Mouse (Mus musculus): Measurements from ENCODE around the gene Fhod1. TPM values are rescaled to one million over a fixed set of nuclear protein-coding genes. Genes with fewer than 3 reads are reported as not detected.

Fhod1 gene
- polyA plus RNA-seq, 1 experiment = 18.0 TPM

- H3K4me1 ChIP-seq (ENCODE audit: control insufficient read depth, insufficient read depth, low read length) = peaks cover 11% of the 10 kb centered on the region
- no peak overlapping the region for H3K4me3 ChIP-seq (ENCODE audit: insufficient read depth, low read length)
- H3K27ac ChIP-seq (ENCODE audit: insufficient read depth, low read depth, low read length) = no peak overlapping the region
- TF ChIP-seq POLR2A (IDR thresholded peaks at IDR 0.05; ENCODE audit: borderline replicate concordance, low read depth, low read length) = no peak
- TF ChIP-seq CTCF (IDR thresholded peaks at IDR 0.05; ENCODE audit: low read depth, low read length) = peak; percentile 83
Observed at GRCm38 (mm10) chr8:105290554-105291314, 57.0 kb downstream of the Fhod1 start.

DNA sequence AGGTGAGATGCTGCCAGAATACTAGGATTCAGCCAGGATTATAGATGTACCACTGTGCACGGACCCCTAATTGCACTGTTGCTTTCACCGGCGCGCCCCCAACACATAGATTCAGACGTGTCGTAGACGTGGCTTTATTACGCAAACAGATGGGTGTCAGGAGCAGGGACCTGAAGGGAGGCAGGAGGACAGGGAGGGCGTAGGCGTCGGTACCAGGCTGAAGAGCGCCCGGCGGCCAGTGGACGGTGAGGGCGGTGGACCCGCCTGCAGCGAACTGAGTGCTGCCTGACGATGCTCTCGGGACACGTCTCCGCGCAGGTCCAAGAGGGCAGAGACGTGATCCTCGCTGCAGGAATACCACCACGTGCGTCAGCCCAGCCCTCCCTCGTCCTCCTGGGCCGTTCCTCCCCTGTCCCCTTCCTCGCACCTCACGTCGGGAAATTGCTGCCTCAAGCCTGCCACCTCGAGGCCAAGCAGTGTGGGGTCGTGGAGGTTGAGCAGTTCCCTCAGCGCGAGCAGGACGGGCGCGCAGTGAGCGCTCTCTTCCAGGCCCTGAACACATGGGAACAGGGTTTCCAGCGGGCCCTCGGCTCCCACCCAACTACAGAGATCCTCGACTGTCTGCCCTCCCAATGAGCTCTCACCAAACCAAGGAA lies 57.8 kb downstream of the Fhod1 start, which contains the start of gene 4931428F04Rik:
Gene 4931428F04Rik (minus strand): TSS at position 60 of the 656 bp plus-strand sequence.
- peaks cover 10% of the 10 kb centered on the region; the same call in 1 of the 2 replicates for H3K4me1 ChIP-seq (ENCODE audit: control insufficient read depth, insufficient read depth, low read length)
- peak within 1 kb of the TSS; percentile 53 for H3K27ac ChIP-seq (ENCODE audit: insufficient read depth, low read depth, low read length)
- H3K4me3 ChIP-seq (ENCODE audit: insufficient read depth, low read length) = peak within 1 kb of the TSS; percentile 70
- TF ChIP-seq CTCF (IDR thresholded peaks at IDR 0.05; ENCODE audit: low read depth, low read length) (no peak; the same call in 1 of the 2 replicates), POLR2A (IDR thresholded peaks at IDR 0.05; ENCODE audit: borderline replicate concordance, low read depth, low read length) (no peak)

DNA sequence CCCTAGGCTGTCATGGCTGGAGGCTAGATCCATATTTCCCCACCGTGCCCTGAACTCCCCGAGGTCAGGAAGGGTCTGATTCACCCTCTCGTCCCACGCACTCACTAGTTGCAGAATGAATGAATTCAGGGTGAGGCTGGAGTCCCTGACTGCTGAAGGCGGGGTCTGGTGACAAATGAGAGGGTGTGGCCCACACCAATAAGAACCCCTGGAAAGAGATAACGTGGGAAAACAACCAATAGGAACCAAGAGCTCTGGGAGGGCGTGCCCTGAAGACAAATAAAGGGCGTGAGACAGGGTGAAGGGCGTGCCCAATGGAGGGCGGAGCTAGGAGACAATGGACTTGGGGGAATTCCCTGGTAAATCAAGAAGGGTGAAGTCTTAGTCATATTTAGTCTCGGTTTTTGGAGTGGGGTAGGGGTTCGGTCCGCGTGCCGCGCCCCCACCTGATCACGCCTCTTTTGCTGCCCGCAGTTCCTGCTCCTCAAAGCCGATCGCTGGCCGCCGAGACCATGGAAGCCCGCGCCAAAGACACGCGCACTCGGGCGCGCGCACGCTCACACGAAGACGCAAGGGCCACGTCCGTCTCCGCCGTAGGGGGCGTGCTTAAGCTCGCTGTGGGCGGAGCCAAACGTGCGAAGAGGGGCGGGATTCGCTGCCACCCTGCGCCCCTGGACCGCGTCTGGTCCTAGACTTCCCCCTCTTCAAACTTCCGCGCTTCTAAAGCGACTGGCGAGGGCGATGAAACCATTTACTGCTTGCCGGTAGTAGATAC lies 58.6 kb downstream of the Fhod1 start:
- Histone ChIP-seq H3K4me1 (ENCODE audit: control insufficient read depth, insufficient read depth, low read length) (peaks cover 10% of the 10 kb centered on the region; the same call in 1 of the 2 replicates), H3K27ac (ENCODE audit: insufficient read depth, low read depth, low read length) (peak overlapping the region; percentile 53), H3K4me3 (ENCODE audit: insufficient read depth, low read length) (peak overlapping the region; percentile 70)
- TF ChIP-seq CTCF (IDR thresholded peaks at IDR 0.05; ENCODE audit: low read depth, low read length) (no peak), POLR2A (IDR thresholded peaks at IDR 0.05; ENCODE audit: borderline replicate concordance, low read depth, low read length) (no peak)

DNA sequence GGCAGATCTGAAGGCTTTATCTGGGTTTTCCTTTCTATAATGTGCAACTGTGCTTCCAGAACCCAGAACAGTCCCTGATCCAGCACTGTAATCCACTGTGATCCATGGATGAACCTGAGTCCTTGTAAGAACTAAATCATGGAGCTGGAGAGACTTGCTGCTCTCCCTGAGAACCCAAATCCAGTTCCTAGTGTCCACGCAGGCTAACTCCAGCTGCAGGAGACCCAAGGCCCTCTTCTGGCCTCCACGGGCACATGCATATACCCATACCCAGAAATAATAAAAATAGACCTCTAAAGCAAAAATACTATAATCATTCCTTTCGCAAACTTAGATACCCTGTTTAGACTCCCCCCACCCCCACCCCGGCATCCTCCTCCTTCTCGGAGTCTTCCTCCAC lies 59.5 kb downstream of the Fhod1 start:
- Histone ChIP-seq H3K27ac (ENCODE audit: insufficient read depth, low read depth, low read length) (no peak overlapping the region), H3K4me3 (ENCODE audit: insufficient read depth, low read length) (no peak overlapping the region), H3K4me1 (ENCODE audit: control insufficient read depth, insufficient read depth, low read length) (peaks cover 10% of the 10 kb centered on the region; the same call in 1 of the 2 replicates)
- TF ChIP-seq CTCF (IDR thresholded peaks at IDR 0.05; ENCODE audit: low read depth, low read length) = no peak
- TF ChIP-seq POLR2A (IDR thresholded peaks at IDR 0.05; ENCODE audit: borderline replicate concordance, low read depth, low read length) = no peak

GRCm38 (mm10) chr8:105286907-105287306 lies 60.8 kb downstream of the Fhod1 start:
- H3K4me3 ChIP-seq (ENCODE audit: insufficient read depth, low read length) = no peak overlapping the region
- H3K4me1 ChIP-seq (ENCODE audit: control insufficient read depth, insufficient read depth, low read length) = peaks cover 10% of the 10 kb centered on the region; the same call in 1 of the 2 replicates
- no peak overlapping the region for H3K27ac ChIP-seq (ENCODE audit: insufficient read depth, low read depth, low read length)
- TF ChIP-seq POLR2A (IDR thresholded peaks at IDR 0.05; ENCODE audit: borderline replicate concordance, low read depth, low read length) (no peak), CTCF (IDR thresholded peaks at IDR 0.05; ENCODE audit: low read depth, low read length) (no peak)

- H3K27ac ChIP-seq (ENCODE audit: insufficient read depth, low read depth, low read length) = no peak overlapping the region
- no peak overlapping the region for H3K4me3 ChIP-seq (ENCODE audit: insufficient read depth, low read length)
- H3K4me1 ChIP-seq (ENCODE audit: control insufficient read depth, insufficient read depth, low read length) = peaks cover 9% of the 10 kb centered on the region; the same call in 1 of the 2 replicates
- no peak for TF ChIP-seq CTCF (IDR thresholded peaks at IDR 0.05; ENCODE audit: low read depth, low read length)
- no peak for TF ChIP-seq POLR2A (IDR thresholded peaks at IDR 0.05; ENCODE audit: borderline replicate concordance, low read depth, low read length)
Observed at GRCm38 (mm10) chr8:105285514-105285913, 62.2 kb downstream of the Fhod1 start.

DNA sequence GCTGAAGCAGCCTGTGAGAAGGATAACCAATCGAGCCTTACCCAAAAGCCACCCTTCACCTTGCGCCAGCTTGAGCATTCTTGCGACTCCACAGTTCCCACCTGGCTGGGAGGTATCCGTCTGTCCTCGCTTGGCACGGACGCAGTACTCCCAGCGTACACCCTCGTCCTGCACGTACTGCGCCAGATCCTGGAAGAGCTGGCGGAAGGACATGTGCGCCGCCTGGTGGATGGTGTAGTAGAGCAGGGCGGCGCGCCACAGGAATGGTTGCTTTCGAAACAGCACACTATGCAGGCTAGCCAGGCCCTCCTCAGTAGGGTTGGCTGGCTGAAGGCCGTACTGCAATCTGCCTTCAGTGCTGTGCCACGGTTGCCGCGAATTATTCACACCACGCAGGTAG lies 64.7 kb downstream of the Fhod1 start:
- Histone ChIP-seq H3K4me1 (ENCODE audit: control insufficient read depth, insufficient read depth, low read length) (peaks cover 3% of the 10 kb centered on the region; the same call in 1 of the 2 replicates), H3K4me3 (ENCODE audit: insufficient read depth, low read length) (no peak overlapping the region), H3K27ac (ENCODE audit: insufficient read depth, low read depth, low read length) (no peak overlapping the region)
- no peak; the same call in 1 of the 2 replicates for TF ChIP-seq CTCF (IDR thresholded peaks at IDR 0.05; ENCODE audit: low read depth, low read length)
- TF ChIP-seq POLR2A (IDR thresholded peaks at IDR 0.05; ENCODE audit: borderline replicate concordance, low read depth, low read length) = no peak

GRCm38 (mm10) chr8:105282239-105282638 lies 65.5 kb downstream of the Fhod1 start:
- no peak overlapping the region for H3K27ac ChIP-seq (ENCODE audit: insufficient read depth, low read depth, low read length)
- TF ChIP-seq CTCF (IDR thresholded peaks at IDR 0.05; ENCODE audit: low read depth, low read length) = no peak
- no peak for TF ChIP-seq POLR2A (IDR thresholded peaks at IDR 0.05; ENCODE audit: borderline replicate concordance, low read depth, low read length)
- peaks cover 3% of the 10 kb centered on the region; the same call in 1 of the 2 replicates for H3K4me1 ChIP-seq (ENCODE audit: control insufficient read depth, insufficient read depth, low read length)
- H3K4me3 ChIP-seq (ENCODE audit: insufficient read depth, low read length) = no peak overlapping the region

GRCm38 (mm10) chr8:105281821-105282220 lies 65.9 kb downstream of the Fhod1 start:
- Histone ChIP-seq H3K4me1 (ENCODE audit: control insufficient read depth, insufficient read depth, low read length) (peaks cover 3% of the 10 kb centered on the region; the same call in 1 of the 2 replicates), H3K4me3 (ENCODE audit: insufficient read depth, low read length) (no peak overlapping the region), H3K27ac (ENCODE audit: insufficient read depth, low read depth, low read length) (no peak overlapping the region)
- TF ChIP-seq CTCF (IDR thresholded peaks at IDR 0.05; ENCODE audit: low read depth, low read length) = no peak
- no peak for TF ChIP-seq POLR2A (IDR thresholded peaks at IDR 0.05; ENCODE audit: borderline replicate concordance, low read depth, low read length)
